Mouse (Mus musculus) bone marrow macrophage, adult 2 months (primary cell): ENCODE data around the gene Bex1.

Source experiments
- CTCF ChIP-seq: IDR thresholded peaks from 2 replicates; pipeline ENCODE4 v1.5.1; 2012; ENCODE audit warnings: low read depth, mild to moderate bottlenecking, low read length, moderate library complexity
- POLR2A ChIP-seq: IDR thresholded peaks from 2 replicates; pipeline ENCODE4 v1.6.1; 2012; ENCODE audit warnings: mild to moderate bottlenecking, low read depth, low read length, borderline replicate concordance

DNA sequence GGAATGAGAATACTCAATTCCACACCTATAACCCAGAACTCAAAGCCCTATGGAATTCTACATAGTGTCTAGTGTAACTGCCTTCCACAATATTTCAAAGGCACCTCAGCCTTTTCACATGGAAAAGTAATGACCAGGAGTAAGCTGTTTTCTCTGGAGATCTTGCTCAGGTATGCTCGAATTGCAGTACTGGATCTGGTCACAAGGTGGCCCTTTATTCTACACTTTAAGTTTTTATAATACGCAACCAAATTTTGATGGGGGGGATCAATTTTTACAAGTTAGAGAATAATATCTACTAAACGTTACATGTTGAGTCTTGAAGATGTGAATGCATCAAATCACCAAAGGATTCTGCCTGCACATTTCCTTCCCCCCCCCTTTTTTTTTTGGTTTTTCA, 22.8 kb upstream of the Bex1 start:
- TF ChIP-seq POLR2A, result no peak
- TF ChIP-seq CTCF, result no peak
